Mouse (Mus musculus): Measurements from ENCODE around the gene Kctd17. TPM values are rescaled to one million over a fixed set of nuclear protein-coding genes. Genes with fewer than 3 reads are reported as not detected.

Kctd17 gene
- polyA plus RNA-seq, 2 experiments, result 3.0 to 7.1 TPM

DNA sequence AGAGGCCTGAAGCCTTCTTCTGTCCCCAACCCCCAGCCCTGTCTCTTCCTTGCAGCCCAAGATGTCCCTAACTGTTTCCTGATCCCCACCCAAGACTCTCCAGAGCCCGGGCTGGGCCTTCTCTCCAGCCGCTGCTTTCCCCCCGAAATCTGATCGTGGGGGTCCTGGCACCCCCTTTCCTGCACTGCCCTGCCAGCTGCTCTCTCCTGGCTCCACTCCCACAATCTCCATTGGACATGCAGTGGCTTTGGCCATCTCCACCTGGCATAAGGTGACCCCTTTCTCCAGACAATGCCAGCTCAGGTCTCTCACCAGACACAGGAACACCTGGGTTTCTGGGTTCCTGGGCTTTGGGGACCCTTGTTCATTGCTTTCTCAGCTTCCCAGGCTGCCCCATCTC, 49.7 kb downstream of the Kctd17 start:
- DNase-seq (ENCODE audit: low read depth in 3 of 3, low spot score in 3 of 3) (no peak), ATAC-seq (ENCODE audit: insufficient read depth) (no peak)
- no peak overlapping the region for H3K4me2 ChIP-seq (ENCODE audit: low read depth)
- no peaks in the 10 kb centered on the region for H3K36me3 ChIP-seq (replicated peaks; ENCODE audit: control insufficient read depth, insufficient read depth, low read depth)
- H3K27me3 ChIP-seq (ENCODE audit: control insufficient read depth, insufficient read depth, low read length), result no peaks in the 10 kb centered on the region
- TF ChIP-seq EP300 (IDR thresholded peaks at IDR 0.05; ENCODE audit: low read depth) (no peak), CTCF (IDR thresholded peaks at IDR 0.05; ENCODE audit: low read depth) (no peak)
- no peaks in the 10 kb centered on the region for H3K9me3 ChIP-seq (ENCODE audit: control insufficient read depth, low read length)
- H3K4me1 ChIP-seq (replicated peaks; ENCODE audit: control insufficient read depth in 2 of 2, insufficient read depth in 2 of 2, low read length in 1 of 2), result 0 out of 4 replicates have a peak, but pooled peaks cover 0 to 2% of the 10 kb centered on the region in 2 experiments
- WGBS (ENCODE audit: insufficient replicate concordance), result 58% methylated on average over 4 of the region's 4 CpGs
- no peak overlapping the region for H3K27ac ChIP-seq
- no peak overlapping the region for H3K9ac ChIP-seq (replicated peaks)
- H3K4me3 ChIP-seq (ENCODE audit: insufficient read depth in 1 of 2, low read depth in 2 of 2, low read length in 2 of 2), result no peak overlapping the region

DNA sequence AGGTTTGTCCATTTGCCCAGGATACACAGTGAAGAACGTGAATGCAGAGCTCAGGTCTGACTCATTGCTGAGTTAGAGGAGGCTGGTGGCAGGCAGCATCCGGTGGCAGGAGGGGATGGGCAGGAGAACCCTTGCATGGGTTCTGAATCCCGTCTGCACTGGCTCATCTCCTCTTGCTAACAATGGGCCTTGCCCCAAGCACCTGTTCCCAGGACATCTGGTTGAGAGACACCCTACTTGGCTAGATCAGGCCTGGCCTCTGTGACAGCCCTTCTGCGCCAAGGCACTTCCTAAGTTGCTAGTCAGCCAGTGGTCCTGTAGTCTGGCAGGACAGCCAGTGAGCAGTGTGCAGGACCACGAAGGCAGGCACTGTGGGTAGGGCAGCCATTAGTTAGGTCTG, 51.1 kb downstream of the Kctd17 start:
- 57% methylated on average over 5 of the region's 5 CpGs for WGBS (ENCODE audit: insufficient replicate concordance)
- no peak for ATAC-seq (ENCODE audit: insufficient read depth)

DNA sequence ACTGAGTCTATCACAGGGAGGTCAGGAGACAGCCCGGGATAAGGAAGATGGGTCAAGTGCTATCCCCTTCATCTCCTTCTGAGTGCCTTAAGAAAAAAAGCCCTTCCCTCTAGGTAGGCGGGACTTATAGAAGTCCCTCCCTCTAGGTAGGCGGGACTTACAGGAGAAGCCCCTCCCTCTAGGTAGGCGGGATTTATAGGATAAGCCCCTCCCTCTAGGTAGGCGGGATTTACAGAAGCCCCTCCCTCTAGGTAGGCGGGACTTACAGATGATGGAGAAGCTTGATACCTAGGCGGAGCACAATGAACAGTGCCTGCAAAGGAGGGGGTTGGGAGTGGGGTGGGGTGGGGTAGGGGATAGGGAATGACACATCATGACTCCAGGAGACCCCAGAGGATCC, 51.7 kb downstream of the Kctd17 start:
- Histone ChIP-seq H3K9me3 (ENCODE audit: control insufficient read depth, low read length) (no peaks in the 10 kb centered on the region), H3K4me2 (ENCODE audit: low read depth) (no peak overlapping the region), H3K27me3 (ENCODE audit: control insufficient read depth, insufficient read depth, low read length) (no peaks in the 10 kb centered on the region), H3K4me3 (ENCODE audit: insufficient read depth in 1 of 2, low read depth in 2 of 2, low read length in 2 of 2) (no peak overlapping the region), H3K36me3 (replicated peaks; ENCODE audit: control insufficient read depth, insufficient read depth, low read depth) (no peaks in the 10 kb centered on the region), H3K4me1 (replicated peaks; ENCODE audit: control insufficient read depth in 2 of 2, insufficient read depth in 2 of 2, low read length in 1 of 2) (0 out of 4 replicates have a peak, but pooled peaks cover 0 to 2% of the 10 kb centered on the region in 2 experiments), H3K27ac (no peak overlapping the region), H3K9ac (replicated peaks) (no peak overlapping the region)
- TF ChIP-seq EP300 (IDR thresholded peaks at IDR 0.05; ENCODE audit: low read depth), result no peak
- TF ChIP-seq CTCF (IDR thresholded peaks at IDR 0.05; ENCODE audit: low read depth), result no peak
- ATAC-seq (ENCODE audit: insufficient read depth), result no peak
- DNase-seq (ENCODE audit: low read depth in 3 of 3, low spot score in 3 of 3), result no peak
- WGBS (ENCODE audit: insufficient replicate concordance), result 54% methylated on average over 7 of the region's 7 CpGs

More for the DNA sequence above, 51.1 kb downstream of the Kctd17 start:
- Histone ChIP-seq H3K4me3 (ENCODE audit: insufficient read depth in 1 of 2, low read depth in 2 of 2, low read length in 2 of 2) (no peak overlapping the region), H3K4me2 (ENCODE audit: low read depth) (no peak overlapping the region), H3K9ac (replicated peaks) (no peak overlapping the region), H3K36me3 (replicated peaks; ENCODE audit: control insufficient read depth, insufficient read depth, low read depth) (no peaks in the 10 kb centered on the region), H3K27me3 (ENCODE audit: control insufficient read depth, insufficient read depth, low read length) (no peaks in the 10 kb centered on the region), H3K9me3 (ENCODE audit: control insufficient read depth, low read length) (no peaks in the 10 kb centered on the region), H3K27ac (no peak overlapping the region), H3K4me1 (replicated peaks; ENCODE audit: control insufficient read depth in 2 of 2, insufficient read depth in 2 of 2, low read length in 1 of 2) (0 out of 4 replicates have a peak, but pooled peaks cover 0 to 2% of the 10 kb centered on the region in 2 experiments)
- TF ChIP-seq EP300 (IDR thresholded peaks at IDR 0.05; ENCODE audit: low read depth) (no peak), CTCF (IDR thresholded peaks at IDR 0.05; ENCODE audit: low read depth) (no peak)
- DNase-seq (ENCODE audit: low read depth in 3 of 3, low spot score in 3 of 3), result no peak

DNA sequence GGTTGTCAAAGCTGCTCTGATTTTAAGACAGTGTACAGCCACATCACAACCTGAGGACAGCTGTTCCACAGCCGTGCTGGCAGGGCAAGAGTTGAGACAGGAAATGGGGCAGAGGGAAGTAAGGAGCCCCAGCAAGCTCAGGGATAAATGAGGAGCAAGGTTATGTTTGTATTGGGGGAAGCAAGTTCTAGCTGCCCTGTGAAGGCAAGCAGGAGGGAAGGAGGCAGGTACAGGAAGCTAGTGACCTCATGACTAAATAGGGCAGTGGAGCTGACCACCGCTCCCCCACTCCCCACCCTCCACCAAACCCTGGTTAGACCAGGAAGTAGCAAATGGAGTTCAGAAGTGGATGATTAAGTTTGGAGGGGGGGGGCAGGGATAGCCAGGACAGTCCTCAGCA, 52.6 kb downstream of the Kctd17 start:
- ATAC-seq (ENCODE audit: insufficient read depth), result no peak
- no peaks in the 10 kb centered on the region for H3K27me3 ChIP-seq (ENCODE audit: control insufficient read depth, insufficient read depth, low read length)
- H3K9me3 ChIP-seq (ENCODE audit: control insufficient read depth, low read length), result no peaks in the 10 kb centered on the region
- TF ChIP-seq EP300 (IDR thresholded peaks at IDR 0.05; ENCODE audit: low read depth) (no peak), CTCF (IDR thresholded peaks at IDR 0.05; ENCODE audit: low read depth) (no peak)
- H3K36me3 ChIP-seq (replicated peaks; ENCODE audit: control insufficient read depth, insufficient read depth, low read depth), result no peaks in the 10 kb centered on the region
- no peak overlapping the region for H3K9ac ChIP-seq (replicated peaks)
- H3K27ac ChIP-seq, result no peak overlapping the region
- DNase-seq (ENCODE audit: low read depth in 3 of 3, low spot score in 3 of 3), result no peak
- H3K4me3 ChIP-seq (ENCODE audit: insufficient read depth in 1 of 2, low read depth in 2 of 2, low read length in 2 of 2), result no peak overlapping the region
- 0 out of 4 replicates have a peak, but pooled peaks cover 0 to 2% of the 10 kb centered on the region in 2 experiments for H3K4me1 ChIP-seq (replicated peaks; ENCODE audit: control insufficient read depth in 2 of 2, insufficient read depth in 2 of 2, low read length in 1 of 2)
- 25% methylated on average over 2 of the region's 2 CpGs for WGBS (ENCODE audit: insufficient replicate concordance)
- H3K4me2 ChIP-seq (ENCODE audit: low read depth), result no peak overlapping the region

DNA sequence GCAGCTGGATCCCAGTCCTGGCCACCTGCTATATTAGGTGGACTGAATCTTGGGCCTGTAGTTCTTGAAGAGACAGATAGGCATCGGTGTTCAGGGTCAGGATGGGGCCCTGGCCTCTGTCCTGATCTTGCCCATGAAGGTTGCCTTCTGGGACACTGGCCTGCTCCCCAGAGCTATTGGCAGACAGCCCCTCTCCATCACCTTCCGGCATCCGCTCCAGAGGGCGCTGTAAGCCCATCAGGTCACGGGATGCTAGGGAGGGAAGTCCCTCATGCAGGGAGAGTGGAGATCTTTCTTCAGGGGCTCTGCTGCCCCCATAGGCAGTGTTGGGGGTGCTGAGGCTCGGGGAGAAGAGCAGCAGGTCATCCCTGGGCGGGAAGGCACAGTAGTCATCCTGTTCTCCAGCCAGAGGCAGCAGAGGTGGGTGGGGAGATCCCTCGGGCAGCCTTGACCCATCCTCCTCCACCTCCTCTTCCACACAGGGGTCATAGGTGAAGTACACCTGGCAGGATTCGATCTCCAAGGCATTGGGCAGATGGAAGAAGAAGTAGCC, 53.2 kb downstream of the Kctd17 start:
- no peak overlapping the region for H3K4me3 ChIP-seq (ENCODE audit: insufficient read depth in 1 of 2, low read depth in 2 of 2, low read length in 2 of 2)
- 0 out of 4 replicates have a peak, but pooled peaks cover 0 to 2% of the 10 kb centered on the region in 2 experiments for H3K4me1 ChIP-seq (replicated peaks; ENCODE audit: control insufficient read depth in 2 of 2, insufficient read depth in 2 of 2, low read length in 1 of 2)
- no peak overlapping the region for H3K9ac ChIP-seq (replicated peaks)
- peak; percentile 48 for TF ChIP-seq CTCF (IDR thresholded peaks at IDR 0.05; ENCODE audit: low read depth)
- TF ChIP-seq EP300 (IDR thresholded peaks at IDR 0.05; ENCODE audit: low read depth), result no peak
- no peaks in the 10 kb centered on the region for H3K36me3 ChIP-seq (replicated peaks; ENCODE audit: control insufficient read depth, insufficient read depth, low read depth)
- H3K4me2 ChIP-seq (ENCODE audit: low read depth), result no peak overlapping the region
- 41% methylated on average over 9 of the region's 9 CpGs for WGBS (ENCODE audit: insufficient replicate concordance)
- no peaks in the 10 kb centered on the region for H3K9me3 ChIP-seq (ENCODE audit: control insufficient read depth, low read length)
- DNase-seq (ENCODE audit: low read depth in 3 of 3, low spot score in 3 of 3) (no peak), ATAC-seq (ENCODE audit: insufficient read depth) (no peak)
- no peaks in the 10 kb centered on the region for H3K27me3 ChIP-seq (ENCODE audit: control insufficient read depth, insufficient read depth, low read length)
- no peak overlapping the region for H3K27ac ChIP-seq
